Mouse (Mus musculus) lung, embryonic 14.5 days (tissue): ENCODE measurements around the gene Gjb4. TPM values are rescaled to one million over a fixed set of nuclear protein-coding genes. Genes with fewer than 3 reads are reported as not detected.

ENCODE experiments used
- ATAC-seq: fragments of 200-750 bp; cut with Nextera tagmentation; 2 replicates; pipeline ENCODE4 v1.8.0; 2017; ENCODE audit warnings: mild to moderate bottlenecking, moderate TSS enrichment, moderate library complexity; ENCODE audit not compliant: insufficient read depth
- DNase-seq: peaks from one replicate; pipeline ENCODE4 v3.0.0-alpha.2; 2015
- H3K27ac ChIP-seq: fragments of 300-500 bp; sonication (generic); 2 replicates; pipeline ENCODE4 v1.5.1; 2014; ENCODE audit warnings: low read depth, mild to moderate bottlenecking, moderate library complexity
- H3K27me3 ChIP-seq: fragments of 300-500 bp; sonication (generic); 2 replicates; pipeline ENCODE4 v1.6.1; 2014; ENCODE audit warnings: low read length, control low read depth; ENCODE audit not compliant: insufficient read depth
- H3K36me3 ChIP-seq: fragments of 300-500 bp; sonication (generic); 2 replicates; pipeline ENCODE4 v1.6.1; 2014; ENCODE audit warnings: control low read depth; ENCODE audit not compliant: insufficient read depth
- H3K4me1 ChIP-seq: fragments of 300-500 bp; sonication (generic); 2 replicates; pipeline ENCODE4 v1.6.1; 2014; ENCODE audit warnings: antibody characterized with exemption, control low read depth; ENCODE audit not compliant: insufficient read depth
- H3K4me2 ChIP-seq: fragments of 300-500 bp; sonication (generic); 2 replicates; pipeline ENCODE4 v1.6.1; 2014; ENCODE audit warnings: mild to moderate bottlenecking
- H3K4me3 ChIP-seq: fragments of 300-500 bp; sonication (generic); 2 replicates; pipeline ENCODE4 v1.5.1; 2014; ENCODE audit warnings: low read depth, low read length
- H3K9ac ChIP-seq: fragments of 300-500 bp; sonication (generic); 2 replicates; pipeline ENCODE4 v1.6.1; 2014
- H3K9me3 ChIP-seq: fragments of 300-500 bp; sonication (generic); 2 replicates; pipeline ENCODE4 v1.6.1; 2016; ENCODE audit warnings: low read depth, low read length, control low read depth
- CTCF ChIP-seq: IDR thresholded peaks from 2 replicates; pipeline ENCODE4 v1.5.1; 2016; ENCODE audit warnings: antibody characterized with exemption, low read depth
- WGBS: fragments of 180-500 bp; shearing (Covaris S2); extraction: QIAGEN DNeasy Blood & Tissue Kit; methylation state at CpG from one replicate; pipeline ENCODE4 v1.1.7; 2014; 5-methylcytosine and 5-hydroxymethylcytosine counted together
- polyA plus RNA-seq: library from polyadenylated mRNA; unstranded; fragments of >200 nt; fragmentation: Nextera tagmentation; extraction: Ambion mirVana; gene quantifications from 2 replicates; pipeline ENCODE4 v1.2.1, GENCODE M21; 2014

Gjb4 gene
- polyA plus RNA-seq, 1 experiment from 2014 or later: not detected

GRCm38 (mm10) chr4:127349560-127350300, 4.2 kb downstream of the Gjb4 start:
- Histone ChIP-seq H3K4me3 (no peak overlapping the region), H3K36me3 (no peaks in the 10 kb centered on the region), H3K27me3 (no peaks in the 10 kb centered on the region), H3K4me2 (no peak overlapping the region), H3K27ac (no peak overlapping the region), H3K9me3 (no peaks in the 10 kb centered on the region), H3K4me1 (peaks cover 6% of the 10 kb centered on the region; the same call in 1 of the 2 replicates), H3K9ac (no peak overlapping the region)
- no peak for TF ChIP-seq CTCF
- WGBS: 40% methylated on average over 4 of the region's 4 CpGs
- ATAC-seq (no peak), DNase-seq (no peak)

DNA sequence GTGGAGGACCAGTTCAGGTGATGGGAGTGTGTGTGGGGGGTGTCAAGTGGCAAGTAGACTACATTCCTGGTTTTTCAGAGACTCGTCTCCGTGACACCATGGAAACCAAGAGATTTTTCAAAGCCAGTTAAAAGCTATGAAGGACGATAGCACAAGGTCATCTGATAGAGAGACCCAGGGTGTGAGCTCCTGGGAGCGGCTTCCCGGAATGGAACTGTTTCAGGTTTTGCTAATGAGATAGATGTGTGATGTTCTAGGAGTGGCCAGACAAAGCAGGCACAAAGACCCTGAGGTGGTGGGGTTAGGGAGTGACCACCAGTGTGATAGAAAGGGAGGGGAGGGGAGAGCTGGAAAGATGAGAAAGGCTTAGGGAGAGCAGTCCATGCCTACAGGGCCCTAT, 8.9 kb downstream of the Gjb4 start:
- no peak overlapping the region for H3K9ac ChIP-seq
- no peaks in the 10 kb centered on the region for H3K27me3 ChIP-seq
- no peak for TF ChIP-seq CTCF
- no peak overlapping the region for H3K4me2 ChIP-seq
- no peaks in the 10 kb centered on the region for H3K9me3 ChIP-seq
- WGBS: 59% methylated on average over 5 of the region's 5 CpGs
- no peak for DNase-seq
- ATAC-seq: no peak
- no peaks in the 10 kb centered on the region for H3K36me3 ChIP-seq
- no peak overlapping the region for H3K4me3 ChIP-seq
- no peak overlapping the region for H3K27ac ChIP-seq
- H3K4me1 ChIP-seq: no peaks in the 10 kb centered on the region

DNA sequence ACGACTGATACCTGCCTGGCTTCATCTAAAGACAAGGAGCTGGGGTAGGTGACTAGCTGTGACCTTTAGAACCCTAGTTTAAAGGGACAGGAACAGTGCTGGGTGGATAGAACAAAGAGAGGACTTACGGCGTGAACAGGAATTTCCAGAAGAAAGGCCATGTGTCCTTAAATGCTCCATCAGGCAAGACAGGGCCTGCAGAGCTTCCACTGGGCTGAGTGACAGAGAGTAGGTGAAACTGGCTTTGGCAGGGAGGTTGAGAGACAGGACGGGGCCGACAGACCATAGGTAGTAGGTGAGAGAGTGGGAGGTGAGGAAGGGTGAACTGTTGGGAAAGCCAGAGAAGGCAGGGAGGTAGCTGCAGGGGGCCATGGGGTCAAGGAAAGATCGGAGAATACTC, 12.5 kb downstream of the Gjb4 start:
- H3K4me3 ChIP-seq: no peak overlapping the region
- no peaks in the 10 kb centered on the region for H3K4me1 ChIP-seq
- no peak overlapping the region for H3K27ac ChIP-seq
- H3K4me2 ChIP-seq: no peak overlapping the region
- no peaks in the 10 kb centered on the region for H3K27me3 ChIP-seq
- TF ChIP-seq CTCF: no peak
- WGBS: 43% methylated on average over 6 of the region's 6 CpGs
- no peak for DNase-seq
- no peaks in the 10 kb centered on the region for H3K9me3 ChIP-seq
- no peaks in the 10 kb centered on the region for H3K36me3 ChIP-seq
- no peak for ATAC-seq
- H3K9ac ChIP-seq: no peak overlapping the region

DNA sequence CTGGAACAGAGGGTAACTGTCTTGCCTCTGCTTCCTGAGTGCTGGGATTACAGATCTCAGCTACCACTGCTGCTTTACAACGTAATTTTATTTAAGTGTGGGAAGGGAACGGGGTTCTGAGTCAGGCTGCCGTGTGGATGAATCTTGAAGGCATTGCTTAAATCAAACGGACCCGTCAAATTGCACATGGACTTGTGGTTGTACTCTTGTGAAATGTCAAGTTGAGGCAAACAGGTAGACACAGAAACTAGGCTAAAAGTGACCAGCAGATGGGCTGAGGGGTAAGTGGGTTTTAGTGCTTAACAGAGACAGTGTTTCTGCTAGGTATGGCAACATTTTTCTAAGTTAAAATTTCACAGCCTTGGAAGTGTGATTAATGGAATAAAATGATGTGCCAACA, 16.2 kb downstream of the Gjb4 start:
- 84% methylated on average over 5 of the region's 5 CpGs for WGBS
- Histone ChIP-seq H3K36me3 (no peaks in the 10 kb centered on the region), H3K4me2 (no peak overlapping the region), H3K4me3 (no peak overlapping the region), H3K9ac (no peak overlapping the region), H3K4me1 (no peaks in the 10 kb centered on the region), H3K27me3 (peaks cover 5% of the 10 kb centered on the region; the same call in 1 of the 2 replicates), H3K27ac (no peak overlapping the region), H3K9me3 (no peaks in the 10 kb centered on the region)
- no peak for DNase-seq
- TF ChIP-seq CTCF: no peak
- no peak for ATAC-seq

- Histone ChIP-seq H3K4me2 (no peak overlapping the region), H3K36me3 (no peaks in the 10 kb centered on the region), H3K27ac (no peak overlapping the region), H3K27me3 (peaks cover 30% of the 10 kb centered on the region), H3K4me1 (no peaks in the 10 kb centered on the region), H3K4me3 (no peak overlapping the region), H3K9me3 (no peaks in the 10 kb centered on the region), H3K9ac (no peak overlapping the region)
- WGBS: 23% methylated on average over 5 of the region's 5 CpGs
- no peak for TF ChIP-seq CTCF
- no peak for DNase-seq
- ATAC-seq: no peak
Measured at GRCm38 (mm10) chr4:127334870-127335504, 18.9 kb downstream of the Gjb4 start.

DNA sequence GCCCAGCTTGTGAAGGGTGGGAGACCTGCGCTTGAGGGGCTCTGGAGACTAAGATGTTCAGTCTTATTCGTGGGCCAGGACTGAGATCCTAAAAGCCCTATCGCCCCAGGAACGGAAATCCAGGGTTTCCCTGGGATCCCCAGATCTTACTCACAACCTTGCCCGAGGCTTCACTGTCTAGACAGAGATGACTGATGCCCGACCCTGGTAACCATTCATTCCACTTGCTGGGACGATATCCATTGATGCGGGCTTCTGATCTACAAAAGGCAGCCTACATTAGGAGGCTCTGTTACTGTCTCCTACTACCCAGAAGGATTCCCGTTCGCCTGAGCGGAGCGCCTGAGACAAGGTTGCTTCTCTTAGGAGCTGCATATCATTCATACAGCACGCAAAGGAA, 22.7 kb downstream of the Gjb4 start:
- WGBS: 27% methylated on average over 13 of the region's 13 CpGs

More for the DNA sequence above, 22.7 kb downstream of the Gjb4 start:
- H3K9me3 ChIP-seq: no peaks in the 10 kb centered on the region
- H3K4me1 ChIP-seq: no peaks in the 10 kb centered on the region
- no peak overlapping the region for H3K4me3 ChIP-seq
- H3K27me3 ChIP-seq: peaks cover 51% of the 10 kb centered on the region
- no peak overlapping the region for H3K27ac ChIP-seq
- no peaks in the 10 kb centered on the region for H3K36me3 ChIP-seq
- DNase-seq (no peak), ATAC-seq (no peak)
- no peak overlapping the region for H3K4me2 ChIP-seq
- TF ChIP-seq CTCF: no peak
- H3K9ac ChIP-seq: no peak overlapping the region; the same call in 1 of the 2 replicates
